Mouse (Mus musculus) liver, embryonic 11.5 days (tissue): Measurements from ENCODE around the gene Mta1. TPM values are rescaled to one million over a fixed set of nuclear protein-coding genes. Genes with fewer than 3 reads are reported as not detected.

Experiments used
- ATAC-seq: fragments of 200-750 bp; cut with Nextera tagmentation; replicated peaks from 2 replicates; pipeline ENCODE4 v1.8.0; 2017; ENCODE audit warnings: moderate number of reproducible peaks, mild to moderate bottlenecking, moderate TSS enrichment, moderate library complexity; ENCODE audit not compliant: low FRiP score
- DNase-seq: peaks from one replicate; pipeline ENCODE4 v3.0.0-alpha.2; 2017; ENCODE audit warnings: low spot score
- H3K27ac ChIP-seq: fragments of 300-500 bp; sonication (generic); 2 replicates; pipeline ENCODE4 v1.5.1; 2014; ENCODE audit warnings: mild to moderate bottlenecking, low read depth, low read length, control low read depth
- H3K27me3 ChIP-seq: fragments of 300-500 bp; sonication (generic); replicated peaks from 2 replicates; pipeline ENCODE4 v1.6.1; 2014; ENCODE audit warnings: low read length, mixed read lengths; ENCODE audit not compliant: control insufficient read depth, insufficient read depth
- H3K36me3 ChIP-seq: fragments of 300-500 bp; sonication (generic); 2 replicates; pipeline ENCODE4 v1.6.1; 2014; ENCODE audit warnings: mild to moderate bottlenecking, low read length, moderate library complexity, mixed read lengths; ENCODE audit not compliant: control insufficient read depth, insufficient read depth
- H3K4me1 ChIP-seq: fragments of 300-500 bp; sonication (generic); replicated peaks from 2 replicates; pipeline ENCODE4 v1.6.1; 2014; ENCODE audit warnings: low read length, mixed read lengths; ENCODE audit not compliant: control insufficient read depth, insufficient read depth
- H3K4me2 ChIP-seq: fragments of 300-500 bp; sonication (generic); 2 replicates; pipeline ENCODE4 v1.6.1; 2014; ENCODE audit warnings: mild to moderate bottlenecking, control low read depth, moderate library complexity
- H3K4me3 ChIP-seq: fragments of 300-500 bp; sonication (generic); 2 replicates; pipeline ENCODE4 v1.5.1; 2014; ENCODE audit warnings: low read depth, low read length, control low read depth
- H3K9ac ChIP-seq: fragments of 300-500 bp; sonication (generic); 2 replicates; pipeline ENCODE4 v1.6.1; 2014; ENCODE audit warnings: low read depth, low read length, control low read depth
- H3K9me3 ChIP-seq: fragments of 300-500 bp; sonication (generic); 2 replicates; pipeline ENCODE4 v1.6.1; 2016; ENCODE audit warnings: low read length, inconsistent platforms, mixed read lengths; ENCODE audit not compliant: control insufficient read depth
- WGBS: fragments of 180-500 bp; shearing (Covaris S2); extraction: QIAGEN DNeasy Blood & Tissue Kit; methylation state at CpG from one replicate; pipeline ENCODE4 v1.1.7; 2014; 5-methylcytosine and 5-hydroxymethylcytosine counted together
- polyA plus RNA-seq: library from polyadenylated mRNA; unstranded; fragments of >200 nt; fragmentation: Nextera tagmentation; extraction: Ambion mirVana; gene quantifications from 2 replicates; pipeline ENCODE4 v1.2.1, GENCODE M21; 2014

Gene Mta1
- polyA plus RNA-seq, 1 experiment from 2014 or later = 19.2 TPM

GRCm38 (mm10) chr12:113134502-113134901, 36.4 kb downstream of the Mta1 start:
- Histone ChIP-seq H3K4me2 (no peak overlapping the region), H3K27ac (no peak overlapping the region), H3K36me3 (peaks cover 77% of the 10 kb centered on the region), H3K9me3 (no peaks in the 10 kb centered on the region), H3K4me1 (no peaks in the 10 kb centered on the region), H3K27me3 (no peaks in the 10 kb centered on the region), H3K9ac (no peak overlapping the region), H3K4me3 (no peak overlapping the region)
- 91% methylated on average over 4 of the region's 4 CpGs for WGBS
- ATAC-seq = no peak
- DNase-seq = no peak

- DNase-seq = no peak
- Histone ChIP-seq H3K9me3 (no peaks in the 10 kb centered on the region), H3K36me3 (peaks cover 69% of the 10 kb centered on the region), H3K27me3 (no peaks in the 10 kb centered on the region; the same call in 1 of the 2 replicates), H3K4me1 (peaks cover 3% of the 10 kb centered on the region), H3K9ac (no peak overlapping the region), H3K4me2 (no peak overlapping the region), H3K4me3 (no peak overlapping the region), H3K27ac (no peak overlapping the region)
- WGBS = 88% methylated on average over 7 of the region's 7 CpGs
- ATAC-seq = no peak
Measured at GRCm38 (mm10) chr12:113135401-113135800, 37.3 kb downstream of the Mta1 start.

- Histone ChIP-seq H3K9me3 (no peaks in the 10 kb centered on the region), H3K36me3 (peaks cover 58% of the 10 kb centered on the region), H3K4me2 (no peak overlapping the region), H3K27ac (no peak overlapping the region), H3K4me1 (peaks cover 11% of the 10 kb centered on the region), H3K4me3 (no peak overlapping the region), H3K9ac (no peak overlapping the region), H3K27me3 (peaks cover 11% of the 10 kb centered on the region)
- DNase-seq = no peak
- 92% methylated on average over 17 of the region's 17 CpGs for WGBS
- ATAC-seq = no peak
Measured at GRCm38 (mm10) chr12:113136492-113137020, 38.5 kb downstream of the Mta1 start.

GRCm38 (mm10) chr12:113137260-113138213, 39.5 kb downstream of the Mta1 start:
- no peak overlapping the region for H3K4me3 ChIP-seq
- no peak overlapping the region for H3K27ac ChIP-seq
- H3K4me1 ChIP-seq = peaks cover 18% of the 10 kb centered on the region
- peaks cover 21% of the 10 kb centered on the region for H3K27me3 ChIP-seq
- DNase-seq = no peak
- no peaks in the 10 kb centered on the region for H3K9me3 ChIP-seq
- H3K4me2 ChIP-seq = no peak overlapping the region
- no peak for ATAC-seq
- H3K36me3 ChIP-seq = peaks cover 49% of the 10 kb centered on the region
- H3K9ac ChIP-seq = no peak overlapping the region
- 83% methylated on average over 18 of the region's 18 CpGs for WGBS

GRCm38 (mm10) chr12:113138291-113138690, 40.2 kb downstream of the Mta1 start:
- H3K9me3 ChIP-seq = no peaks in the 10 kb centered on the region
- peaks cover 42% of the 10 kb centered on the region for H3K36me3 ChIP-seq
- DNase-seq = no peak
- WGBS = 77% methylated on average over 6 of the region's 6 CpGs
- ATAC-seq = no peak
- no peak overlapping the region for H3K27ac ChIP-seq
- no peak overlapping the region for H3K4me3 ChIP-seq
- H3K27me3 ChIP-seq = peaks cover 26% of the 10 kb centered on the region
- H3K4me2 ChIP-seq = no peak overlapping the region
- no peak overlapping the region for H3K9ac ChIP-seq
- H3K4me1 ChIP-seq = peaks cover 21% of the 10 kb centered on the region

GRCm38 (mm10) chr12:113138901-113139864, 41.1 kb downstream of the Mta1 start:
- no peak for DNase-seq
- no peaks in the 10 kb centered on the region for H3K9me3 ChIP-seq
- no peak for ATAC-seq
- H3K9ac ChIP-seq = 0 out of 2 replicates have a peak overlapping the region, but pooled peaks have one; percentile 34
- H3K27ac ChIP-seq = no peak overlapping the region
- H3K4me1 ChIP-seq = peaks cover 21% of the 10 kb centered on the region
- H3K27me3 ChIP-seq = peaks cover 28% of the 10 kb centered on the region
- peak overlapping the region; percentile 94 for H3K4me2 ChIP-seq
- WGBS = 57% methylated on average over 11 of the region's 11 CpGs
- H3K4me3 ChIP-seq = peak overlapping the region; percentile 65
- peaks cover 33% of the 10 kb centered on the region for H3K36me3 ChIP-seq

- DNase-seq = peak; percentile 89
- H3K4me3 ChIP-seq = peak within 1 kb of the TSS; percentile 65
- H3K27ac ChIP-seq = no peak within 1 kb of the TSS
- peak within 1 kb of the TSS; percentile 94 for H3K4me2 ChIP-seq
- peak; percentile 86 for ATAC-seq
- H3K4me1 ChIP-seq = peaks cover 21% of the 10 kb centered on the region
- peak within 1 kb of the TSS; percentile 59 for H3K9ac ChIP-seq
- H3K27me3 ChIP-seq = peaks cover 30% of the 10 kb centered on the region
- under 1% methylated on average over 68 of the region's 68 CpGs for WGBS
- H3K9me3 ChIP-seq = no peaks in the 10 kb centered on the region
- H3K36me3 ChIP-seq = peaks cover 26% of the 10 kb centered on the region
Measured at GRCm38 (mm10) chr12:113139908-113140615, 42.0 kb downstream of the Mta1 start, which contains the start of gene Crip2. TSS of gene Crip2 (plus strand) at chr12:113140236.
